Mouse (Mus musculus) gonadal fat pad, adult 2 months (tissue): ENCODE data around the gene Selenos. TPM values are rescaled to one million over a fixed set of nuclear protein-coding genes. Genes with fewer than 3 reads are reported as not detected.
"Not testable (repeated sequence)": the region's sequence is repeated elsewhere in the genome, so short reads cannot be mapped to it uniquely, and the experiment has no call there.

Experiments used
- DNase-seq: peaks from one replicate; pipeline ENCODE4 v3.0.0-alpha.2; 2012; ENCODE audit warnings: low read depth
- polyA plus RNA-seq: library from polyadenylated mRNA; depleted of rRNA; stranded (reverse); fragments of >200 nt; gene quantifications from 2 replicates; pipeline ENCODE4 v1.2.3, GENCODE M21; 2012; rRNA removed

The Selenos gene
- 90.9 and 97.7 TPM in 2 replicates for polyA plus RNA-seq

DNA sequence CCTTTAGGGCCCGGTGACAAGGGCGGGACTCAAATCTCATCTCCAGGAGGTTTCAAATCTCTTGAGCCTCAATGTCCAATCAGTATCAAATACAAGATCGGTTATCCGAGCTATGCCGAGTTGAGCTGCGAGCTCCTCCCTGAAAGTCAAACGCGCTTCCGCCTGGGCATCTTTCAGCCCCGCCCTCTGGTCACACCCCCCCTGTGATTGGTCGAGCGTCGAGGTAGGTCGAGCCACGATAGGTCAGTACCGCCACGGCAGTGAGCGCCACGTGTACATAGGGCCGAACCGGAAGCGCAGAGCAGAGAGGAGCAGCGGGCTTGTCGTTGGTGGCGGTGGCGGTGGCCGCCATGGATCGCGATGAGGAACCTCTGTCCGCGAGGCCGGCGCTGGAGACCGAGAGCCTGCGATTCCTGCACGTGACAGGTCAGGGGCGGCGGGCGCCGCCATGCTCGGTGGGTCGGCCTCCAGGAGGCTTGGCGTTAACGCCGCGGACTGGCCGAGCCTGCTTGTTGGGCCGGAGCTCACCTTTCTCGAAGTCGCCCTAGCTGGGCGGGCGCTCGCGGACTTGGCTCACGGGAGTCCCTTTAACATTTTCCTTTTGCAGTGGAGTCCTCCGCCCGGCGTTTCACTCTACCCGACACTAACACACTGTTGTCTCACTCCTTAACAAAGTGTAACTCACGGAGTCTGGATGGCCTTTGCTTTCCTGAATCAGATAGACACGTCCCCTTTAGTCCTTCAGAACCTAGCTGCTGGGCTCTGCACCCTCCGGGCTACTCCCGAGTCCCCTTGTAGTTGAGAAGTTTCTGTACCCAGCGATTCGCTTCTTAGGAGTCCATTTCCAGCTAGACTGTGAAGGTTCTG, at the start of gene Selenos:
Gene Selenos, plus strand, starts transcription at position 286 of the 867 bp plus-strand sequence.
- DNase-seq = no peak

- DNase-seq = no peak
Measured at GRCm38 (mm10) chr7:66036809-66037208, 42.6 kb upstream of the Selenos start.

DNA sequence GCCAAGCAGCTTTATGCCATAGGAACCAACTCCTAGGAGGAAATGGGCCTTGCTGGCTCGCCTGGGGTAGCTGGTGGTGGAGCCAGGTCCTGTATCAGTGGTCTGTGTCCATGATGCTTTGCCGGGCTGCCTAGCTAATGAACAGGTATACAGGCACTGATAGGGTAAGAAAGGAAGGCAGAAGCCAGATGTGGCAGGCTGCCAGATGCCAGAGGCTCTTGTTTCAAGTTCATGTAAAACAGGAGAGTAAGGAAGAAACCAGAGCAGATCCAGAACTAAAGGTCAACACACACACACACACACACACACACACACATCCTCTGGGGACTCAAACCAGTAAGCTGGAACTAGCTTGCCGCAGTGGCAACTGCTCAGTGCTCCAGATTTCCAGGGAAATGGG, 41.2 kb upstream of the Selenos start:
- no peak for DNase-seq

DNA sequence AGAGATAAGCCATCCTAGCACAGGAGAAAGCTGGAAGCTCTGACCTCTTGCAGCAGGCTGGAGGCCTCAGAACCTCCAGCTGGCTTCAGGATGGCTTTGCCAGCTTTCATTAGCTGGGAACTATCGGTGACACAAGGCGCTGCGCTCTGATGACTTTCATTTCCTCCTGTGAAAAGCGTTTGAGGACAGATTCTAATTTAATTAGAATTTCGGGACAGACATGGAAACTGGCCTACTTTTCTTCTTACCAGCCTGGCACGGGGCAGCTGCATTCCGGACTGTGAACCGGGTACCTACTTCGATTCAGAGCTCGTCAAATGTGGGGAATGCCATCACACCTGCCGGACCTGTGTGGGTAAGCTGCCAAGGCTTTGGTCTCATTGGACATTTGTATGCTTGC, 40.7 kb upstream of the Selenos start:
- DNase-seq = no peak

DNA sequence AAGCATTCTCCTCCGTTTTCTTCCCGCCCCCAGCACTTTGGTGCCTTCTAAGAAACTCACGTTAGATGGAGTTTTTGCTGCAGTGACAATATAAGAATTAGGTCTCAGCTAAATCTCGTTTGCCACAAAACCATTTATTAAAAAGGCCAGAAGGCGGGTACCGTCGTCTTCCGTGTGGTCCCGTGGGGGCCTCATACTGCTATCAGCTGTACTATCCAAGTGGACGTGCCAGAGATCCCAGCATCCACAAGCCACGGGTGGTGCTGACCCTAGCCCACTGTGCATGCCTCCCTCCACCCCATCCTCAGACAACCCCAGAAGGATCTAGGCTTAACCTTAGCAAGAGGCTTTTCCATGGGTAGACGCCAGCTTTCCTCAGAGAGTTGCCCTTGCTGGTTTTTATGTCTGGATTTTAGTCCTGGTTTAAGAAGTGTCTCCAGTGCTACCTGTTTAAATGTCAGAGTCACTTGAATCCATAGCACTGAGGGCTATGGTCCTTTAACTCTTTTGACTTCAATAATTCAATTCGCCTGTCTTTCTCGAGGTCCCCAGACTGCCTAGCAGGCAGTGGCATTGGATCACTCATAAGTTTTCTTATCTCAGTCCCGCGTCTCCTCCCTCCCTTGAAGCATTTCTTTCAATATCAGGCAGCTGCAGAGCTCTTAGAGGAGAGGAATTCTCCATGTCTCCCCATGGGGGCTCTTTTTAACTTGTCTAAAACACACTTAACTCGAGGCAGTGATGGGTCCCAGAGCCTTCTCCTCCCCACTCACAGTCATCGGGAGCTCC, 39.2 kb upstream of the Selenos start:
- no peak for DNase-seq

DNA sequence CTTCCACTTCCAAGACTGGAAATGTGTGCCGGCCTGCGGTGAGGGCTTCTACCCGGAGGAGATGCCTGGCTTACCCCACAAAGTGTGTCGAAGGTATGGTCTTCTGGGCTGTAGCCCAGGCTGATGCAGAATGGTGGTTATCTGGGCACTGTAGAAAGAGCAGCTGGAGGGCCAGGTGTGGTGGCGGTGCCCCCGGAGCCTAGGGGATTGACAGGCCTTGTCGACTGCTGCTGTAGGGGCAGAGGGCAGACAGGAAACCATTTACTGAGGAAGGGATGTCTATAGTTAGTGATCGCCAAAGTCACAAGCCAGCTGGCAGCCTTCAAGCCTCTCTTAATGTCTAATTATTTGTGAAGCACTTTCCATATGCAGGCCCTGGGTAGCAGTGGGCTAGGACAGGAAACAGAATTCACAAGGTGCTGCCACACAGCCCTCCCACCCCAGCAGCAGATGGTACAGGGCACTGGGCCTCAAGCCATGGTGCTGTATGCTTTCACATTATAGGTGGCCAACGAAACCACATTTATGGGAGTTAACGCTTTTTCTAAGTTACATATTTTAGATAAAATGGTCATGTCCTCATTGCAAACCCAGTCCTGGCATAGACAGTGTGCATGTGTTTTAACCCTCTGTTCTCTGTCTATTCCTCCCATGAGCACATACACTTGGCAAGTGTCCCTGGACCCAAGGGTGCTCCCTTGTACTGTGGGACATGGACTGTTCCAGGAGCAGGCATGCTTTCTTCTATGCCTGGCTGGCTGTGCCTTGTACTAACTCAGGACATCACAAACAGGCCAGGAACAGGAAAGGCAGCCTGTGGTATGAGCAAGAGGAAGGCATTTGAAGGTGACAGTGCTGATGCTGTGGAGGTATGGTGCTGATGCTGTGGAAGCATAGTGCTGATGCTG, 35.6 kb upstream of the Selenos start, which contains the start of gene Gm45213:
Gene Gm45213, plus strand, starts transcription at position 51 of the 908 bp plus-strand sequence.
- DNase-seq = no peak

DNA sequence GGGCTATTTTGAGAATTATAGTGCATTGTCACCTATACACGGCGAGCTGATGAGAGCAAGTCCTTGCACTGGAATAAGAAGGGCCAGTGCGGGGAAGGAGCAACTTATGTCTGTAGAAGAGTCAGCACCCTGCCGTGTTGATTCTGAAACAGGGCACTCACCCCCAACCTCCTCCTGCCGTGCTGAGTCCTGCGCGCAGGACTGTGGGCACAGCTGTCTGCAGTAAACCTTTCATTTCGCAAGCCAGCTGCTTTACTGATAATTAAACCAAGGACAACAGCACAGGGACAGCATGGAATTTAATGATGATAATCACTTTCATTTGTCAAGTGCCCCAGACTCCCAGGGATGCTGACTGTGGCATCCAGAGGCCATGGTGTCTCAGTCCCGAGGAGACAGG, 34.8 kb upstream of the Selenos start:
- no peak for DNase-seq

GRCm38 (mm10) chr7:66046921-66047918, 32.2 kb upstream of the Selenos start:
- no peak for DNase-seq

- no peak for DNase-seq
Measured at GRCm38 (mm10) chr7:66047975-66048374, 31.5 kb upstream of the Selenos start.

- DNase-seq = no peak
Measured at GRCm38 (mm10) chr7:66048446-66049230, 30.8 kb upstream of the Selenos start.

DNA sequence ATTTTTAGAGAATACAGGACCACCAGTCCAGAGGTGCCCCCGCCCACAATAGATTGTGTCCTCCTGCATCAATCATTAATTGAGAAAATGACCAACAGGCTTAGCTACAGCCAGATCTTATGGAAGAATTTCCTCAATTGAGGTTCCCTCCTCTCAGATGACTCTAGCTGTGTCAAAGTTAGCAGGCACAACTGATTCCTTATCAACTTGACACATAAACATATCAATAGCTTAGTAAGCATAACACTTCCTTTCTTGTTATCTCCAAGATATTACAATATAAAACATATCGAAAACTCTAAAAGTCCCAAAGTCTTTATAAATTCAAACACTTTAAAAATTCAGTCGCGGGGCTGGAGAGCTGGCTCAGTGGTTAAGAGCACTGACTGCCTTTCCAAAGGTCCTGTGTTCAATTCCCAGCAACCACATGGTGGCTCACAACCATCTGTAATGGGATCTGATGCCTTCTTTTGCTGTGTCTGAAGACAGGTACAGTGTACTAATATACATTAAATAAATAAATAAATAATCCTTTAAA, 25.4 kb upstream of the Selenos start:
- DNase-seq = no peak

GRCm38 (mm10) chr7:66055356-66055755, 24.1 kb upstream of the Selenos start:
- not testable (repeated sequence) for DNase-seq

DNA sequence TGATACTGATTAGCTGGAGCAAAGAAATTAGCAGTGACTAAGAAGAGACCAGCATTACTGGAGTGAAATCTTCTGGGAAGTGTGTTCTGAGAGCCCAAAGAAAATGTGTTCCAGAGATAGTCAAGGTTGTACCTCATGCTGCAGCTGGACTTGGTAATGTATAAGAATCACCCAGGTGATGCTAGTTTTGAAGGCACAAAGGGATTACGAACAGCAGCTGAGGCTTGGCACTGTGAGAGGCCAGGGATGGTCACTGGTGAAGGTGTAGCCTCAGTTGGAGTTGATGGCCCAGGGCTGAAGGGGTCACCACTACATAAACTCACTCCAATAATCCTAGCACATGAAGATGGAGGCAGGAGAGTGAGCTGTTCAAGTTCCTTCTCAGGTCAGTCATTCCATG, 20.7 kb upstream of the Selenos start, which contains the start of gene Snrpa1:
Gene Snrpa1, plus strand, starts transcription at position 301 of the 400 bp plus-strand sequence.
- no peak for DNase-seq

DNA sequence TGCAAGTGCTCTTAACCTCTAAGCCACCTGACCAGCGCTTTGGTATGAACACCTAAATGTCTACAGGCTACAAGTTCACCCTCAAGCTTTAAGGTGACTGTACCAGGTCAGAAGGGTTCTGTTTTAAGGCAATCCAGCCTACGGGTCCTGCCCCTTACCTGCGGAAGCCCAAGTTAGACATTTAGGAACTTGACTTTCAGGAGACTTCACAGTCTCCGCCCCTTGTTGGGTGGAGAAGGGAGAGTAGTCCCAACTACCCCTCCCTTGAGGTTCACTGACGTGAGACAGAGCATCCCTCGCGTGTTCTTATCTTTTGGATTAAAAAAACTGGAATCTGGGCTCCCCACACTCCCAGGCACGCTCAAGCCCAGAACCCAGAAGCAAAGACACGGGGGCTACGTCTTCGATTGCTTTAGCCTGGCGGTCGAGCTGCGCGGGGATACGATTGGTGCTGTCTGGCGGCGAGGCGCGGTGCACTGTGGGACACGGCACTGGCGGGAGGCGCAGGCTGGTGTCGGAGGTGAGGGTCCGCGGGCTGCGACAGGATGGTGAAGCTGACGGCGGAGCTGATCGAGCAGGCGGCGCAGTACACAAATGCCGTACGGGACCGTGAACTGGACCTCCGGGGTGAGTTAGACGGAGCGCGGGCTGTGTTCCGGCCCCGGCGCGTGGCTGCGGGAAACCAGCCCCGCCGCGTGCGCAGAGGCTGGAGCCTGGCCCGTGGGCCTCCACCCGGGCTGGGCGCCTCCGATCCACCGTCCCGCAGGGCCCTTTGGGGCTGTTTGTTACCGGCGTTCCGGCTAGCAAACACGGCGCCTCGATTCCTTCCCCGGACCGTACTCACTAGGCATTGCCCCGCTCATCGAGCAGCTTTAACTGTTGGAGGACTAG, 19.1 kb upstream of the Selenos start:
- no peak for DNase-seq

- DNase-seq = no peak
Measured at GRCm38 (mm10) chr7:66061057-66061456, 18.4 kb upstream of the Selenos start.

DNA sequence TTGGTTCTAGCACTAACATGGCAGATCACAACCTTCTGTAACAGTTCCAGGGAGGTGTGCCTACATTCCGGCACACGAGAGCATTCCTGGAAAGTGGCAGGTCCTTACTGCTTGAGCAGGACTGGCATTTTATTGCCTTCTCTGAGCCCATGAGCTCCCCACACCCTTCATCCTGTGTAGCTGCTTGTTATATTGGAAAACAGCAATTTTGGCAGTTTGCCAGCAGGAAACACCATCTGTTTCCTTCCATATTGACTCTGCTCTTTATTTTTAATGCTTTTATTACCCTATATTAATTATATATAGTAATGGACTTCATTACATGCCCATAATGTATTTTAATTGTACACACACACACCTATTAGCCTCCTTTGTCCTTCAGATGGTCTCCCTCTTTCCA, 3.0 kb upstream of the Selenos start:
- no peak for DNase-seq

- DNase-seq = no peak
Measured at GRCm38 (mm10) chr7:66080231-66080613, 773 bp downstream of the Selenos start.

GRCm38 (mm10) chr7:66083757-66084156, 4.3 kb downstream of the Selenos start:
- DNase-seq = no peak
